Mouse (Mus musculus) kidney, adult 8-10 months (tissue): Measurements from ENCODE around the gene Hoxc8.

Source experiments
- DNase-seq, 2 experiments: peaks; one replicate each; pipeline ENCODE4 v3.0.0; 2022

The Hoxc8 gene

DNA sequence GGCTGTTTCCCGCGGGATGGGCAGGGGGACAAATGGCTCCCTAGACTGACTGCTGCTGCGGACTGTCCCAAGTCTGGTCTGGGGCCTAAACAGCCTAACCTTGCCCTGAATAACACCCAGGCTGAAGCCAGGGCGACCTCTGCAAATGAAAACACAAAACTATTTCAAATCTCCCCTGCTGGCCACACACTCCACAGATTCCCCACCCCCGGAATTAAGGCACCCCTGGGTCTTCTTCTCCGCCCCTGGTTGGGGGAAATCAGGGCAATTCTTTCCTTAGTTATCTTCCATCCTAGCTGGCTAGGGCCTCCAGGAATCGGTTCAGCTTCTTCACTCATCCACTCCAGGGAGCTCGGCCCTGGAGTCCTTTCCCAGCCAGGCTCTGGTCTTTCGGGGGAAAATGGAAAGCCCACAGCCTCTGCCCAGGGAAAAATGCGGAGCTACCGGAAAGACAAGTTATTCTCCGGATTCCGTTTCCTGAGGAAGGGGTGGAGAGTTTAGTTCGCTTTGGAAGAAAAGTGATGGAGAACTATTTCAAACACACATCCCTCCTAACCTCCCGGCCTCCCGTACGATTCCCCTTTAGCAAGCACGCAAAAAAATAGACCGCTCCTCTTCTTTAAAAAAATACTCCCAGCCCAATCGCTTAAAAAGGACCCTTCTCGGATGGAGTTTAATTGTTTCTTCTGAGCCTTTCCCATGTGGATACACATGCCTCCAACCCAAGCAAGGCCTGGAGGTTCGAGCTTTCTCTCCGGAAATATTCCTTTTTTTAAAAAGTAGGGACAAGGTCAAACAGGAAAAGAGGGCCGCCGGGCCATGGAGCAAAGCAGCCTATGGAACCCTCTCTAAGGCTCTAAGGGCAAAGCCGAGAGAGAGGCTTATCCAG is 25.2 kb upstream of the Hoxc8 start:
- no peak for DNase-seq

DNA sequence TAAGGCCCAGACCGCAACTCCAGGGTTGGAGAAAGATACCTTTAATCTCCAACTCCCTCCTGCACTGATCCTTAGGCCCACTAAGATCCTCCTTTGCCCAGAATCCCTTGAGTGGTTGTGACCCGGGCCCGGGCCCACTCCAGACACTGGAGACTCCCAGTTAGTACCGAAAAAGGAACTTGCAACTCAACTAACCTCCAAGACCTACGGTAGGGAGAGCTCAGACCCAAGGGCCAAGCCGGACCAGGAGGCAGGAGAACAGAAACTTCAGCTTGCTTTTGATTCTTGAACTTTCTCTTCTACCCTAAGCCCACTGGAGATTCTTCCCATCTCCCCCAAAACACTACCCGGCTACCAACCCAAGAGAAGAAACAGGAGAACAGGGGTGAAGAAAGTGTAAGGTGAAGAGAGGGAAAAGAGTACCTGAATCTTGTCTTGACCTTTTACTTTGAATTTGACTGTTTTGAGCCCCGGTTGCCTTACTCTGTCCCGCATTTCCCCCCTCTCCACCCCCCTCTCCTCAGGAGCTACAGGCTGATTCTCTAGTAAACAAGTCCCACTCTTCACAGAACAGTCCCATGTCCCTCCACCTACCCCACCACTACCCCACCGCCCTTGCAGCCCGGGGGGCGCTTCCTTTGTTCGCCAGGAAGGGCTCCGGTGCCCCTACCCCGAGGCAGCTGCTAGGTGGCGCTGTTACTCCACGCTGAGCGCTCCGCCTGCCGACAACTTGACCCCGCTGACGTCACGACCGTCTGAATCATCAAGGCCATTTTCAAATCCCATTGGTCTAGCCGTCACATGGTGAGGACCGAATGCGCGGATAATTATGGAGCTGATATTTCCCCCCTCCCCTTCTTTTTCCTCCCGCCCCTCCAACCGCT is 24.3 kb upstream of the Hoxc8 start:
- peak; percentile 93 for DNase-seq

DNA sequence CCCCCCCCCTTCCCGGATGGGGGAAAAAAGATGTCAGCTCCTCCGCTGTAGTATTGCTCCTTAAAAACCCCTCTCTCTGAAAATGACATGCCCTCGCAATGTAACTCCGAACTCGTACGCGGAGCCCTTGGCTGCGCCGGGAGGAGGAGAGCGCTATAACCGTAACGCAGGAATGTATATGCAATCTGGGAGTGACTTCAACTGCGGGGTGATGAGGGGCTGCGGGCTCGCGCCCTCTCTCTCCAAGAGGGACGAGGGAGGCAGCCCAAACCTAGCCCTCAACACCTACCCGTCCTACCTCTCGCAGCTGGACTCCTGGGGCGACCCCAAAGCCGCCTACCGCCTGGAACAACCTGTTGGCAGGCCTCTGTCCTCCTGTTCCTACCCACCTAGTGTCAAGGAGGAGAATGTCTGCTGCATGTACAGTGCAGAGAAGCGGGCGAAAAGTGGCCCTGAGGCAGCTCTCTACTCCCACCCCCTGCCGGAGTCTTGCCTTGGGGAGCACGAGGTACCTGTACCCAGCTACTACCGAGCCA is 23.6 kb upstream of the Hoxc8 start, which contains the start of gene Hoxc10:
Gene Hoxc10, plus strand, starts transcription at position 21 of the 536 bp plus-strand sequence.
- DNase-seq, result no peak

DNA sequence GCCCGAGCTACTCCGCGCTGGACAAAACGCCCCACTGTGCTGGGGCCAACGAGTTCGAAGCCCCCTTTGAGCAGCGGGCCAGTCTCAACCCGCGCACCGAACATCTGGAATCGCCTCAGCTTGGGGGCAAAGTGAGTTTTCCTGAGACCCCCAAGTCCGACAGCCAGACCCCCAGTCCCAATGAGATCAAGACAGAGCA is 23.2 kb upstream of the Hoxc8 start, which contains the start of gene Hoxc5:
Gene Hoxc5, plus strand, starts transcription at position 132 of the 199 bp plus-strand sequence.
- no peak for DNase-seq

DNA sequence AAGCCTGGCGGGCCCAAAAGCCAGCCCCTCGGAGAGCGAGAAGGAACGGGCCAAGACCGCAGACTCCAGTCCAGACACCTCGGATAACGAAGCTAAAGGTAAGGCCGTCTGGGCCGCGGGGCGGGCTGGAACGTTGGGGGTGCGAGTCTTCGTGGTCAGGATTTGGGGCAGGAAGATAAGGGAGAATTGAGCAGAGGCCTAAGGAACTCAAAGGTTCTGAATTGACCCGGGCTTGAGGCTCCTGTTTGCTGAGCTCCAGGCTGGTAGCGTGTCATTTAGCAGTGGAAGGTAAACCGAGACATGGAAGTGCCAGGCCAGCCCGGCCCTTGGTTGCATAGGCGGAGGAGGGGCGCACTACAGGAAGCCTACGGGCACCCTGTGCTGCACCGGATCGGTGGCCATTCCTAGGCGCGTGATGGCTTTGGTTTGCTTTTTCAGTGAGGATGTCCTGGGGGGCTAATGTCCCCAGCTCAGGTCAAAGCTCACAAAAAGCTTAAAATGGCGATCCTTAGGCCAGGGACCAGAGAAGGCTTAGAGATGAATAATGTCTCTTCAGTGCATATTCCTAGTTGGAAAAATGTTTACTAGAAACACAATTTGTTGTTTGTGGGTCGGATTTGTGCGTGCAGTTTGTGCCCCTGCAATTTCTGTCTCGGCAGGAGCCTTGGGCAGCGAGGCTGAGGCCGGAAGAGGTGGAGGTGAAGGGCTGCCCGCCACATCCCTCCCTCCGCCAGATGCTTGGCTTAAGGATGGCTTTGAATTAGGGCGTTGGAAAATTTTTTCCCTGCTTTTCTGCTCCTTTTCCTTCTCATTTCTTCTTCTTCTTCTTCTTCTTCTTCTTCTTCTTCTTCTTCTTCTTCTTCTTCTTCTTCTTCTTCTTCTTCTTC is 22.7 kb upstream of the Hoxc8 start:
- DNase-seq, result no peak

DNA sequence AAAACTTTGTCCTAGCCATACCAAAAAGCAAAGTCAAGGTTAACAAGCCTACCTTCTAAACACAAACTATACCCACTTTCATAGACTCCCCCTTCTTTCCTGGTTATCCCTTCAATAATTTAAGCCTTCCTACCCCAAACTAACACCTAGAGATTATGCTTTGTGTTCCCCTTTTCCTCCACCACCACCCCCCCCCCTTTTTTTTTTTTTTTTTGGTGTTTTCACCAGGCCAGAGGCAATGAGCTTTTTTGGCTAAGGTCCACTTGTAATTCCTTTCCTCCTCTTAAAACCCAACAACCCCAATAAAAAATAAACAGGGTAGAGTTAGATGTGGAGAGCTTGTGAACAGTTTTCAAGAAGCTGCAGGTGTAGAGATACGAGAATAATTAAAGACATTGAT is 21.1 kb upstream of the Hoxc8 start:
- DNase-seq, result no peak

DNA sequence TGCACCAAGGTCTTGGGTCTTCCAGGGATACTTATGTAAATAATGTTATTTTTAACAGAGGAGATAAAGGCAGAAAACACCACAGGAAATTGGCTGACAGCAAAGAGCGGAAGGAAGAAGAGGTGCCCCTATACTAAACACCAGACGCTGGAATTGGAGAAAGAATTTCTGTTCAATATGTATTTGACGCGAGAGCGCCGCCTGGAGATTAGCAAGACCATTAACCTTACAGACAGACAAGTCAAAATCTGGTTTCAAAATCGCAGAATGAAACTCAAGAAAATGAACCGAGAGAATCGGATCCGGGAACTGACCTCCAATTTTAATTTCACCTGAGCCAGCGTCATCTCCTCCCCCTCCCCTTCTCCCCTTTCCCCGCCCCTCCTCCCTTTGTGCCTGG is 19.7 kb upstream of the Hoxc8 start:
- DNase-seq, result peak in 1 of 2 experiments; percentile 42

DNA sequence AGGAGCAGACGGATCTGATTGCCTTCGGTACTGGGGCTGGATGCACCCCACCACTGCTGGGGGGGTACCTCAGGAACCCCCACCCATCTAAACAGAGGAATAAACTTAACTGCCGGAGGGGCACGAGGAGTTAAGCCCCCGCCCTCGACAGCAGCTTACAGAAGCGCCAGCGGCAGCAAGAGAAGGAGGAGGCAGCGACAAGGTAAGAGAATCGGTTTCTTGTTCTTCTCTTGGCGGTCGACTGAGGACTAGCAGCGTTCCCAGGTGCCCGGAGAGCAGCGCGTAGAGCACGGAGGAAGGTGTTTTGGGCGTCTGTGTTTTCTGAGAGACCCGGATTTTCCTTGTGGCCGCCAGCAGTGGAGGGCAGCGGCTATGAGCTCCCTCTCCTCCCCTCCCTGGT is 18.2 kb upstream of the Hoxc8 start:
- DNase-seq, result no peak

DNA sequence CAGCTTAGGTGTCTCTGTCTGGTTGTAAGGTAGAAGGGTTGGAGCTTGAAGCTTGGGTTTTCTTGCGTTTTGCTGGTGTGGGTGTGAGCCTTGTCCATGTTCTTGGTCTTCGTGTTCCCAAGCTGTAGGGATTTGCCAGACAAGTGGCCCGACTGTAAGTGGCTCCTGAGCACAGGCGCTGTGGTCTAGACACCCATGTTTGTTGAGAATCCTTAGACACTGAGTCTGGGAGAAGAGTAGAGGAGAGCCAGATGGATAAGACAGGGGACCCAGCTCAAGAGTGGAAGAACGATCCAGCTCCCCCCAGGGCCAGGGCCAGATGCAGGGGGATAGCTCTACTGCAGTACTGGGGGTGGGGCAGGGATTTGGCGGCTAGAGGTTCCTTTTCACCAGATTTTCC is 17.7 kb upstream of the Hoxc8 start:
- DNase-seq, result no peak

DNA sequence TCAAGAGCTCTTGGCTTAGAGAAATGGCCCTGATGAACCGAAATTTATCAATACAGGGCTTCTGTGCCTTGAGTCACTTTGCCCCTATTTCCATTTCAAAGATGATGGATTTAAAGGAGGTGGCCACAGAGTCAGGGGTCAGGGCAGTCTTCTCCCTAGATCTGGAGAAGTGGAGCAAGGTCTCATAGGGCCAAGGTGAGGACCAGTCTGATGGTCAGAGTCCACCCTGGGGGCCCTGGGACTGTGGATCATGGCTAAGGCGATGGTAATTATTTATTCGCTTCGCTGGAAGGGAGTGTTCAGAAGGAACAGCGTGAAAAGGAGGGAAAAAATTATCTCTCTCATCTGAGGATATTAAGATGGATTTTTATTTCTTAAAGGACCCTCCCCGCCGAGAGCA is 15.4 kb upstream of the Hoxc8 start:
- DNase-seq, result no peak

DNA sequence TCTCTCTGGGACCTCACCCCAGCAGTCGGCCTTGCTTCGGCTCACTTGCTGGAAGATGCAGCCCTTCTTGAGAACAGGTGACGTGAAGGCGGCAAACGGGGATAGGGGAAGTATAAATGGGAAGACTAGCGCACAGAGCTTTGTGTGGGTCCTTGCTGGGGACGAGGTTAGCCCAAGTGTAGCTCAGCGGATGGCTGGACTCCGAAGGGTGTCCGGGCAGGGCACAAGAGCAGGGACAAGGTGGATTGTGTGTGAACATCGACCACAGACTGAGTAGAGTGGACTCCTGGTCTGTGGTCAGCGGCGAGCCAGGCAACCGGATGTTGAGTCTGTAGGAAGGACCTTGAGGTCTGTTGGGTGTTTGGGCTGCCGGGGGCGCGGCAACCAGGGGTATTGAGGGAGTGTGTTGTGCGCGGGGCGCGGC is 14.7 kb upstream of the Hoxc8 start:
- no peak for DNase-seq

DNA sequence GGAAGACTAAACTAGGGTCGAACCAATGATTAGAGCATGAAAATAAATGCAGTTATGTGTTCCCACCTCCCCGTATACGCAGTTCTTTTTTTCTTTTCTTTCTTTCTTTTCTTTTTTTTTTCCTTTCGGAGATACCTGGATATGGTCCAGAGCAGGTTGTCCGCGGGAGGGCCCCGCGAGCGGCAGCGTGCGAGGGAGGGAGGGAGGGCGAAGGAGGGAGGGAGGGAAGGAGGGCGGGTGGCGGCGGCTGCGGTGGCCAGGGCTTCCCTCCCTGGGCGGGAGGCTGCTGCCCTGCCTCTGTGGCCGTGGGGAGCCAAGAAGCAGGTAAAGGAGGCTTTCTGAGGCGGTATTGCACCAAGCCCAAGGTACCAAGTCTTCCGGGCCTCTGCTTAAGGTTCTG is 14.2 kb upstream of the Hoxc8 start, which contains the start of gene Hoxc9:
Gene Hoxc9, plus strand, starts transcription at position 269 of the 400 bp plus-strand sequence.
- no peak for DNase-seq

DNA sequence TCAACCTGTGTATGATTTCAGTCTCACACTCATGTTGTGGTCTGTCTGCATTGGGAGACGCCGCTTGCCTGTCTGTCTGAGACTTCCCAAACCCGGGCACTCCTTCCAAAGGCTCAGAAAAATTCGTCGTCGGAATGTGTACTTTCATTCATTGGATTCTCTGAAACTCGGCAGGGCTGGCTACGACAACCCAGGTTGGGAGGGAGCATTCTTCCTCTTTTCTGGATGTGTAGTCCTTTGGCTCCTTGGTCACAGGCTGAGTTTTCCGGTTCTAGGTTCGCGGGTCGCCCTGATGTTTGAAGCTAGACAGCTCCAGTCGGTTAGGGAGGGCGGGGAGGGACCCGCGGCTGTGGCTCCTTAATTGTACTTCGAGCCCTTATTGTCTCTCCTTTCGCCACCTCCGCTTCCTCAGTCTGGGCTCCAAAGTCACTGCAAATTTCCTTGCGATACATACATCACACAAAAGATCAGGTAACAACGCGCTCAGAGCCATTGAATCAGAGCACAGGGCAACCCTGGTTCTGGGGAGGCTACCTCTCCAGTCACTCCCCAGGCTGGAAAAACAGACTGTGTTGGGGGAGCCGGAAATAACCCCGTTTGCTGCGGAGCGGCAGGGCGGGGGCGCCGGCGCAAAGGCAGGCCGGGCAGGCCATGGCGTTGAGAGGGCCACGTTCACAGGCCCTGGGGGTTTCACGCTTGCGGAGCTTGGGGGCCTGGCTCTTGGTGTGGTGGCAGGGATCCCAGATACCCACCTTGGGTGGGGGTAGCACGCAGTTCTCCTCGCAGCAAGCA is 13.6 kb upstream of the Hoxc8 start:
- no peak for DNase-seq

DNA sequence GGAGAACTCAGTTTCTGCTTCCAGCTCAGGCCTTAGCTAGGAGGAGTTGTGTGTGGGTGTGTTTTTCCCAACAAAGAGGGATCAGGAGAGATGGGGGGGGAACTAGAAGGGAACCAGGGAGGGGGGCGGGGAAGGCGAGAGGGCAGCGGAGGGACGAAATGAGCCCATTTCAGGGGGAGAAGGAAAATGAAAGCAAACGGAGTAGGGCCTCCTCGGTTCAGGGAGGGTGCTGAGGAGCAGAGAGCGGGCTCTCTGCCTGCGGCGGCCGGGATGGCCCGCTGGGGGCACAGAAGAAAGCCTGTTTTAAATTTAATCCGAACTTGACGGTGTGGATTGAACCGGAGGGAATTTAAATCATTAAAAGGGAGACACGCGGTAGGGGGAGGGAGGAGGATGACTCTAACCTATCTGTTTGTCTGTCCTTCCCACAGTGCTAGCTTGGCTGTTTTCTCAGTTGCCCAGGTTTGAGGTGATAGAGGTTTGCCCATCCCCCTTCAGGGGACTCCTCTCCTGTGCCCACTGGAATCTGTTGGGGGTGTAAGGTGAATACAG is 12.9 kb upstream of the Hoxc8 start:
- DNase-seq, result no peak

DNA sequence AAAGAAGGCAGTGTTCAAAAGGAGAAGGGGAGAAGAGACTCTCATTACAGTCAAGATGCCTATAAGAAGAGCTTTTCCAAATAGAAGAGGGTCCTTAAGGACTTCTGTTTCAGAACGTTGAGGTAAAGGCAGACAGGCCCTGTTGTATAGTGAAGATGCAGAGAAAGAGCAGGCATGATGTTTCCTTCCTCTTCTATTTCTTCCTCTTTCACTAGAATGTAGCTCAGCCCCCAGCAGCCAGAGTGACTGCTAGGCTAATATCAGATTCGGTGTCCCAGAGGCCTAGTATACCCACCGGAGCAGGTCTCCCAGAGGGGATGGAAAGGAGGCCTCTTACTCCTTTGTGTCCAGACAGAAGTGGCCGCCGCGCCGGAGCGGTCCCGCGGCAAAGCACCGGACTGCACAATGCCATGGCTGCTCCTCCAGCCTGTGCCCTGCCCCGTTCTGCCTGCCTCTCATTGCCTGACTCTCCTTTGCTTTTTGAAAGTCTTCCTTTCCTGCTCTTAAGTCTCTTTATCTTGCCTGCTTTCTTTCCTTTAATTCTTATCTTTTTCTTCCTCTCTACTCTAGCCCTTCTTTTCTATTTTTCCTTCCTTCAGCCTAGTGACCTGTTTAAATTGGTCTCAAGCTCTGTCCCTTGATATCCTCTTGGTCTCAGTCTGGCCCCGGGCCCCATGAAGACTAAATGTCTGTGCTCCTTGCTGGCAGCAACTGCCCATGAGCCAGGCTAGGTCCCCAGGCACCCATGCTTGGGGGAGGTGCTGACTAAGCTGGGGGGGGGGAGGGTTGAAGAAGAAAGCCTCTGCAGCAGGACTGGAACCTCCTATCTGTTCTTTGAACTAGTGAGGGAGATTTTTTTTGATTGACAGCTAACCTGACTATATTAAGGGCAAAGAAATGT is 11.5 kb upstream of the Hoxc8 start:
- DNase-seq, result no peak

DNA sequence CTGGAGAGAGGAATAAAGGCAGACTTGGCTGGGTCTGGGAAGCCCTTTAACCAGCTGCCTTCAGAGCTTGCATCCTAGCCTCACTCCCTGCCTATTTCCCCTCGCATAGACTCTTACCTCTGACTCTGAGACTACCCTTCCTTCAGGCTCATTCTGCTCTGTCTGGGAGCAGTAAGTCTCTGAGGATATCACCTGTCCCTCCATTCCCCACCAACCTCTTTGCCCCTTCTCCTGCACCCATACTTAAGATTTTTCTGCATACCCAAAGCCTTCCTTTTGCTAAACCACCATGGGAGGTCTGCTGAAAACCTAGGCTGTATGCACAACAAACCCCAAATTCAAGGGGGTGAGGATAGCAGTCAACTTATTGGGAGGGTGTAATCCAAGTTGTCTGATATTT is 10.5 kb upstream of the Hoxc8 start:
- no peak for DNase-seq

DNA sequence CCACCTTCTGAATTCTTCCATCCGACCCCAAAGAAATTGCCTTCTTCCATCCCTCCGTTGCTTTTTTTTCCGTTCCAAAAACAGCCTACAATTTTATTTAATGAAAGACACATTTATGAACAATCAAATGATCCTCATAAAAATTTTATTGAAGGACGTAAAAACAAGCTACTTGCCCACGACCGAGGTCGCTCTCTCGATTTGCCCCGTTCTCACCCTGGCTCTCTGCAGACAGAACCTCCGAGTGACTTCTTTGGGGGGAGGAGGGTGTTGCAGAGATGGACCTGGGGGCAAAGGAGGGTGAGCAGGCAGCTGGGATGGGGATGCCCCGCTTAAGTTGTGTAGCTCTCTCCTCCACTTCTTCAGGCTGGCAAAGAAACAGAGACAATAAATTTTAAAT is 10.1 kb upstream of the Hoxc8 start:
- no peak for DNase-seq

DNA sequence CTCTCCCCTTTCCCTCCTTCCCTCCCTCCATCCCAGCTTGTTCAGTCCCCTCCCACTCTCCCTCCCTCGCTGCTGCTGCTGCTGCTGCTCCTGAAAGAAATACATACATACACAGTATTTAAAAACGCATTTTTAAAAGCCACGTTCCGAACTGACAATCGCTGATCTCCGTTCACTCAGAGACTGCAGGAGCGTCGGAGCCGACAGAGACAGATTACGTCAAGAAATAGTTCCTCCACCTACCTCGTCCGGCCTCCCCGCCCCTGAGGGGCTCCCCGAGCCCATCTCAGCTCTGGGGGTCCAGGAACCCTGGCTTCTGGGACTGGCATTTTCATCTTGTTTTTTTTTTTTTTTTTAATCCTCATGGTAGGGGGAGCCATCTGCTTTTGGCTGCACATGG is 9.5 kb upstream of the Hoxc8 start:
- no peak for DNase-seq

DNA sequence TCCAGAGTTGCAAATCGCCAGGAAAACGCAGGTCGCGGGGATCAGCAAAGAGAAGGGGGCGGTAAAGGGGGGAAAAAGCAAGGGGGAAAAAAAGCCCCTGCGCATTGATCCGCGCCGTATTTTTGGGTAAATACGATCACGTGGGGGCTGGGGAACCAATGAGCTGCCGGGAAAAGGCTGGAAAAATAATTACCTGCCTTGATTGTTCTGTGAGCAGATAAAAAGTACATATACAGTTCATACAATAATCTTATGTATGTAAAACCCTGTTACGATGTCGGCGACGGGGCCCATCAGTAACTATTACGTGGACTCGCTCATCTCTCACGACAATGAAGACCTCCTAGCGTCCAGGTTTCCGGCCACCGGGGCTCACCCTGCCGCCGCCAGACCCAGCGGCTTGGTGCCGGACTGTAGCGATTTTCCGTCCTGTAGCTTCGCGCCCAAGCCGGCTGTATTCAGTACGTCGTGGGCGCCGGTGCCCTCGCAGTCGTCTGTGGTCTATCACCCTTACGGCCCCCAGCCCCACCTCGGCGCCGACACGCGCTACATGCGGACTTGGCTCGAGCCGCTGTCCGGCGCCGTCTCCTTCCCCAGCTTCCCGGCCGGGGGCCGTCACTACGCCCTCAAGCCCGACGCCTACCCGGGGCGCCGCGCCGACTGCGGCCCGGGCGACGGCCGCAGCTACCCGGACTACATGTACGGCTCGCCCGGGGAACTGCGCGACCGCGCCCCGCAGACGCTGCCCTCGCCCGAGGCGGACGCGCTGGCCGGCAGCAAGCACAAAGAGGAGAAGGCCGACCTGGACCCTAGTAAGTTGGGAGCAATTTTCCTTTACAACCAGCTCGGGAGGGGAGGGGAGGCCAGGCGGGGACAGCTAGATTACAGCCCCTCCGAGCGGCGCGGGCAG is 8.8 kb upstream of the Hoxc8 start:
- DNase-seq, result peak in 1 of 2 experiments; percentile 67
